Mouse (Mus musculus): Measurements from ENCODE around the gene Abcc5. TPM values are rescaled to one million over a fixed set of nuclear protein-coding genes. Genes with fewer than 3 reads are reported as not detected.
A peak's percentile ranks its signal among the peaks of the same experiment; 100 is the strongest.

Gene Abcc5
- polyA plus RNA-seq, 1 experiment from 2014 or later, result 28.0 TPM

- H3K4me2 ChIP-seq (ENCODE audit: low read depth, low read length), result no peak overlapping the region
- no peaks in the 10 kb centered on the region for H3K36me3 ChIP-seq (ENCODE audit: control insufficient read depth, insufficient read depth, low read length)
- WGBS, result 96% methylated on average over 1 of the region's 1 CpGs
- no peak overlapping the region for H3K27ac ChIP-seq (ENCODE audit: low read length)
- H3K4me1 ChIP-seq (ENCODE audit: control insufficient read depth, insufficient read depth, low read length), result no peaks in the 10 kb centered on the region
- H3K9ac ChIP-seq (ENCODE audit: low read depth, low read length), result no peak overlapping the region
- no peaks in the 10 kb centered on the region for H3K27me3 ChIP-seq (replicated peaks; ENCODE audit: control insufficient read depth, insufficient read depth, low read length)
- ATAC-seq, result no peak
- H3K4me3 ChIP-seq (ENCODE audit: low read length), result no peak overlapping the region
- no peaks in the 10 kb centered on the region for H3K9me3 ChIP-seq (ENCODE audit: control insufficient read depth, low read length)
Observed at GRCm38 (mm10) chr16:20345464-20345863, 80.7 kb downstream of the Abcc5 start.

- Histone ChIP-seq H3K9ac (ENCODE audit: low read depth, low read length) (no peak overlapping the region), H3K4me3 (ENCODE audit: low read length) (no peak overlapping the region), H3K9me3 (ENCODE audit: control insufficient read depth, low read length) (no peaks in the 10 kb centered on the region), H3K4me2 (ENCODE audit: low read depth, low read length) (no peak overlapping the region), H3K27ac (ENCODE audit: low read length) (no peak overlapping the region), H3K27me3 (replicated peaks; ENCODE audit: control insufficient read depth, insufficient read depth, low read length) (no peaks in the 10 kb centered on the region), H3K36me3 (ENCODE audit: control insufficient read depth, insufficient read depth, low read length) (no peaks in the 10 kb centered on the region), H3K4me1 (ENCODE audit: control insufficient read depth, insufficient read depth, low read length) (no peaks in the 10 kb centered on the region)
- ATAC-seq, result no peak
- WGBS, result 97% methylated on average over 3 of the region's 3 CpGs
Observed at GRCm38 (mm10) chr16:20338616-20339015, 87.6 kb downstream of the Abcc5 start.

- WGBS, result 94% methylated on average over 8 of the region's 8 CpGs
Observed at GRCm38 (mm10) chr16:20334918-20335317, 91.3 kb downstream of the Abcc5 start.

GRCm38 (mm10) chr16:20328306-20328705, 97.9 kb downstream of the Abcc5 start:
- ATAC-seq, result no peak
- Histone ChIP-seq H3K4me2 (ENCODE audit: low read depth, low read length) (no peak overlapping the region), H3K9me3 (ENCODE audit: control insufficient read depth, low read length) (no peaks in the 10 kb centered on the region), H3K27me3 (replicated peaks; ENCODE audit: control insufficient read depth, insufficient read depth, low read length) (no peaks in the 10 kb centered on the region), H3K4me3 (ENCODE audit: low read length) (no peak overlapping the region), H3K9ac (ENCODE audit: low read depth, low read length) (no peak overlapping the region), H3K4me1 (ENCODE audit: control insufficient read depth, insufficient read depth, low read length) (0 out of 2 replicates have a peak, but pooled peaks cover 3% of the 10 kb centered on the region), H3K27ac (ENCODE audit: low read length) (no peak overlapping the region), H3K36me3 (ENCODE audit: control insufficient read depth, insufficient read depth, low read length) (no peaks in the 10 kb centered on the region; the same call in none of the 2 replicates)
- WGBS, result 91% methylated on average over 5 of the region's 5 CpGs

More at GRCm38 (mm10) chr16:20334918-20335317, 91.3 kb downstream of the Abcc5 start:
- no peak overlapping the region for H3K4me2 ChIP-seq (ENCODE audit: low read depth, low read length)
- no peak overlapping the region for H3K4me3 ChIP-seq (ENCODE audit: low read length)
- H3K27me3 ChIP-seq (replicated peaks; ENCODE audit: control insufficient read depth, insufficient read depth, low read length), result no peaks in the 10 kb centered on the region
- no peaks in the 10 kb centered on the region; the same call in 1 of the 2 replicates for H3K36me3 ChIP-seq (ENCODE audit: control insufficient read depth, insufficient read depth, low read length)
- H3K4me1 ChIP-seq (ENCODE audit: control insufficient read depth, insufficient read depth, low read length), result 0 out of 2 replicates have a peak, but pooled peaks cover 3% of the 10 kb centered on the region
- ATAC-seq, result no peak
- H3K9ac ChIP-seq (ENCODE audit: low read depth, low read length), result no peak overlapping the region
- no peak overlapping the region for H3K27ac ChIP-seq (ENCODE audit: low read length)
- no peaks in the 10 kb centered on the region for H3K9me3 ChIP-seq (ENCODE audit: control insufficient read depth, low read length)

- ATAC-seq, result no peak
- H3K27me3 ChIP-seq (replicated peaks; ENCODE audit: control insufficient read depth, insufficient read depth, low read length), result no peaks in the 10 kb centered on the region
- WGBS, result 56% methylated on average over 5 of the region's 5 CpGs
Observed at GRCm38 (mm10) chr16:20325286-20325685, 100.9 kb downstream of the Abcc5 start, which contains the start of gene Cyp2ab1. Gene Cyp2ab1, minus strand, starts transcription at chr16:20325404.

GRCm38 (mm10) chr16:20323907-20324306, 102.3 kb downstream of the Abcc5 start:
- Histone ChIP-seq H3K4me1 (ENCODE audit: control insufficient read depth, insufficient read depth, low read length) (no peaks in the 10 kb centered on the region), H3K36me3 (ENCODE audit: control insufficient read depth, insufficient read depth, low read length) (no peaks in the 10 kb centered on the region; the same call in 1 of the 2 replicates), H3K27me3 (replicated peaks; ENCODE audit: control insufficient read depth, insufficient read depth, low read length) (no peaks in the 10 kb centered on the region), H3K9me3 (ENCODE audit: control insufficient read depth, low read length) (no peaks in the 10 kb centered on the region), H3K4me3 (ENCODE audit: low read length) (no peak overlapping the region), H3K27ac (ENCODE audit: low read length) (no peak overlapping the region), H3K9ac (ENCODE audit: low read depth, low read length) (no peak overlapping the region), H3K4me2 (ENCODE audit: low read depth, low read length) (no peak overlapping the region)
- no peak for ATAC-seq
- WGBS, result 76% methylated on average over 5 of the region's 5 CpGs

More at GRCm38 (mm10) chr16:20325286-20325685, 100.9 kb downstream of the Abcc5 start, which contains the start of gene Cyp2ab1:
- H3K9me3 ChIP-seq (ENCODE audit: control insufficient read depth, low read length), result no peaks in the 10 kb centered on the region
- H3K36me3 ChIP-seq (ENCODE audit: control insufficient read depth, insufficient read depth, low read length), result no peaks in the 10 kb centered on the region; the same call in 1 of the 2 replicates
- no peak within 1 kb of the TSS for H3K4me2 ChIP-seq (ENCODE audit: low read depth, low read length)
- H3K27ac ChIP-seq (ENCODE audit: low read length), result no peak within 1 kb of the TSS
- no peak within 1 kb of the TSS for H3K9ac ChIP-seq (ENCODE audit: low read depth, low read length)
- no peak within 1 kb of the TSS for H3K4me3 ChIP-seq (ENCODE audit: low read length)
- no peaks in the 10 kb centered on the region for H3K4me1 ChIP-seq (ENCODE audit: control insufficient read depth, insufficient read depth, low read length)

GRCm38 (mm10) chr16:20322274-20322673, 103.9 kb downstream of the Abcc5 start:
- Histone ChIP-seq H3K9me3 (ENCODE audit: control insufficient read depth, low read length) (no peaks in the 10 kb centered on the region), H3K4me3 (ENCODE audit: low read length) (no peak overlapping the region), H3K4me2 (ENCODE audit: low read depth, low read length) (no peak overlapping the region), H3K9ac (ENCODE audit: low read depth, low read length) (no peak overlapping the region), H3K27ac (ENCODE audit: low read length) (no peak overlapping the region), H3K4me1 (ENCODE audit: control insufficient read depth, insufficient read depth, low read length) (no peaks in the 10 kb centered on the region), H3K36me3 (ENCODE audit: control insufficient read depth, insufficient read depth, low read length) (no peaks in the 10 kb centered on the region), H3K27me3 (replicated peaks; ENCODE audit: control insufficient read depth, insufficient read depth, low read length) (no peaks in the 10 kb centered on the region)
- no peak for ATAC-seq
- 86% methylated on average over 4 of the region's 4 CpGs for WGBS

GRCm38 (mm10) chr16:20316770-20317169, 109.4 kb downstream of the Abcc5 start:
- no peaks in the 10 kb centered on the region for H3K27me3 ChIP-seq (replicated peaks; ENCODE audit: control insufficient read depth, insufficient read depth, low read length)
- no peak overlapping the region for H3K4me3 ChIP-seq (ENCODE audit: low read length)
- 74% methylated on average over 6 of the region's 6 CpGs for WGBS
- H3K9me3 ChIP-seq (ENCODE audit: control insufficient read depth, low read length), result no peaks in the 10 kb centered on the region
- H3K4me2 ChIP-seq (ENCODE audit: low read depth, low read length), result no peak overlapping the region
- no peak overlapping the region for H3K9ac ChIP-seq (ENCODE audit: low read depth, low read length)
- H3K4me1 ChIP-seq (ENCODE audit: control insufficient read depth, insufficient read depth, low read length), result no peaks in the 10 kb centered on the region
- H3K27ac ChIP-seq (ENCODE audit: low read length), result no peak overlapping the region
- no peak for ATAC-seq
- no peaks in the 10 kb centered on the region for H3K36me3 ChIP-seq (ENCODE audit: control insufficient read depth, insufficient read depth, low read length)

- Histone ChIP-seq H3K4me2 (ENCODE audit: low read depth, low read length) (no peak overlapping the region), H3K27ac (ENCODE audit: low read length) (no peak overlapping the region), H3K9me3 (ENCODE audit: control insufficient read depth, low read length) (no peaks in the 10 kb centered on the region), H3K27me3 (replicated peaks; ENCODE audit: control insufficient read depth, insufficient read depth, low read length) (no peaks in the 10 kb centered on the region), H3K36me3 (ENCODE audit: control insufficient read depth, insufficient read depth, low read length) (no peaks in the 10 kb centered on the region), H3K4me3 (ENCODE audit: low read length) (no peak overlapping the region), H3K9ac (ENCODE audit: low read depth, low read length) (no peak overlapping the region), H3K4me1 (ENCODE audit: control insufficient read depth, insufficient read depth, low read length) (no peaks in the 10 kb centered on the region)
- WGBS, result 87% methylated on average over 4 of the region's 4 CpGs
- no peak for ATAC-seq
Observed at GRCm38 (mm10) chr16:20315266-20315665, 110.9 kb downstream of the Abcc5 start.

GRCm38 (mm10) chr16:20312272-20312671, 113.9 kb downstream of the Abcc5 start:
- 66% methylated on average over 14 of the region's 14 CpGs for WGBS
- Histone ChIP-seq H3K27ac (ENCODE audit: low read length) (no peak overlapping the region), H3K4me2 (ENCODE audit: low read depth, low read length) (no peak overlapping the region), H3K27me3 (replicated peaks; ENCODE audit: control insufficient read depth, insufficient read depth, low read length) (no peaks in the 10 kb centered on the region), H3K4me3 (ENCODE audit: low read length) (no peak overlapping the region), H3K4me1 (ENCODE audit: control insufficient read depth, insufficient read depth, low read length) (no peaks in the 10 kb centered on the region), H3K36me3 (ENCODE audit: control insufficient read depth, insufficient read depth, low read length) (no peaks in the 10 kb centered on the region), H3K9ac (ENCODE audit: low read depth, low read length) (no peak overlapping the region), H3K9me3 (ENCODE audit: control insufficient read depth, low read length) (no peaks in the 10 kb centered on the region)
- ATAC-seq, result peak; percentile 28; the same call in 1 of the 2 replicates
